Mouse (Mus musculus): ENCODE results near the gene Wwox.

Wwox gene

GRCm38 (mm10) chr8:115112062-115112461, 672.6 kb downstream of the Wwox start:
- no peak for DNase-seq (ENCODE audit: low spot score)

- DNase-seq (ENCODE audit: low spot score) = no peak
Observed at GRCm38 (mm10) chr8:115114498-115114897, 675.0 kb downstream of the Wwox start.

- DNase-seq (ENCODE audit: low spot score) = no peak
Observed at GRCm38 (mm10) chr8:115126081-115126480, 686.6 kb downstream of the Wwox start.

- no peak for DNase-seq (ENCODE audit: low spot score)
Observed at GRCm38 (mm10) chr8:115126674-115127073, 687.2 kb downstream of the Wwox start.

- DNase-seq (ENCODE audit: low spot score) = no peak
Observed at GRCm38 (mm10) chr8:115129307-115129706, 689.9 kb downstream of the Wwox start.

- DNase-seq (ENCODE audit: low spot score) = no peak
Observed at GRCm38 (mm10) chr8:115133119-115133518, 693.7 kb downstream of the Wwox start.

- no peak for DNase-seq (ENCODE audit: low spot score)
Observed at GRCm38 (mm10) chr8:115133711-115134218, 694.3 kb downstream of the Wwox start.

GRCm38 (mm10) chr8:115136888-115137287, 697.4 kb downstream of the Wwox start:
- no peak for DNase-seq (ENCODE audit: low spot score)

GRCm38 (mm10) chr8:115141614-115142013, 702.2 kb downstream of the Wwox start:
- DNase-seq (ENCODE audit: low spot score) = no peak

GRCm38 (mm10) chr8:115143530-115144320, 704.3 kb downstream of the Wwox start:
- no peak for DNase-seq (ENCODE audit: low spot score)

GRCm38 (mm10) chr8:115147006-115147405, 707.6 kb downstream of the Wwox start:
- peak; percentile 24 for DNase-seq (ENCODE audit: low spot score)

GRCm38 (mm10) chr8:115150446-115151109, 711.1 kb downstream of the Wwox start:
- DNase-seq (ENCODE audit: low spot score) = no peak

- no peak for DNase-seq (ENCODE audit: low spot score)
Observed at GRCm38 (mm10) chr8:115151416-115151815, 712.0 kb downstream of the Wwox start.

- no peak for DNase-seq (ENCODE audit: low spot score)
Observed at GRCm38 (mm10) chr8:115154096-115154495, 714.6 kb downstream of the Wwox start.

- DNase-seq (ENCODE audit: low spot score) = no peak
Observed at GRCm38 (mm10) chr8:115156142-115156541, 716.7 kb downstream of the Wwox start.

- DNase-seq (ENCODE audit: low spot score) = no peak
Observed at GRCm38 (mm10) chr8:115157977-115158720, 718.7 kb downstream of the Wwox start.

GRCm38 (mm10) chr8:115158721-115159111, 719.3 kb downstream of the Wwox start:
- no peak for DNase-seq (ENCODE audit: low spot score)

- no peak for DNase-seq (ENCODE audit: low spot score)
Observed at GRCm38 (mm10) chr8:115159208-115159607, 719.8 kb downstream of the Wwox start.

GRCm38 (mm10) chr8:115159711-115160374, 720.4 kb downstream of the Wwox start:
- peak; percentile 18 for DNase-seq (ENCODE audit: low spot score)

- DNase-seq (ENCODE audit: low spot score) = no peak
Observed at GRCm38 (mm10) chr8:115160407-115160806, 721.0 kb downstream of the Wwox start.

GRCm38 (mm10) chr8:115161520-115161919, 722.1 kb downstream of the Wwox start:
- no peak for DNase-seq (ENCODE audit: low spot score)

GRCm38 (mm10) chr8:115164872-115165271, 725.4 kb downstream of the Wwox start:
- DNase-seq (ENCODE audit: low spot score) = no peak

All from ovary, adult 18-20 months (tissue).